Mouse (Mus musculus): ENCODE data around the gene Spred2. TPM values are rescaled to one million over a fixed set of nuclear protein-coding genes. Genes with fewer than 3 reads are reported as not detected.

Spred2 gene
- total RNA-seq, 2 experiments from 2014 or later: 88.2 to 89.4 TPM

DNA sequence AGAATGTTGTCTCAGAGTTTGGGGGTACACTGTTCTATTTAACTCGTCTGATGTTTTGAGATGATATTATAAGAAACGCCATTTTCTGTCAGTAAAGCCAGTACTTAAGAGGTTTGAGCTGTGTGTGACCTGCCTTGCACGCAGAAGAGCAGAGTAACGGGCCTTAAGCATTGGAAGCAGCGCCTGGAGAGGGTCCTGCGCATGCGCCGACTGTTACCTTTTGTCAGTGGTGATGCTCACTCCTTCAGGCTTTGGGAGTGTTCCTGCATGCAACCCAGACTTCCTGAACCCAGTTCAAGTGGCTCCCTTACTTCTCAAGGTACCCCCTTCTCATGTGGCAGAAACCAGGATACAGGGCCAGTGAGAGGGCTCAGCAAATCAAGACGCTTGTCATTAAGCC, 59.9 kb downstream of the Spred2 start:
- H3K27ac ChIP-seq: peak overlapping the region; percentile 46; the same call in 1 of the 2 replicates
- DNase-seq (ENCODE audit: low spot score in 2 of 2): no peak
- no peak overlapping the region for H3K4me3 ChIP-seq
- no peak for TF ChIP-seq CTCF (conservative IDR thresholded peaks at IDR 0.05)

DNA sequence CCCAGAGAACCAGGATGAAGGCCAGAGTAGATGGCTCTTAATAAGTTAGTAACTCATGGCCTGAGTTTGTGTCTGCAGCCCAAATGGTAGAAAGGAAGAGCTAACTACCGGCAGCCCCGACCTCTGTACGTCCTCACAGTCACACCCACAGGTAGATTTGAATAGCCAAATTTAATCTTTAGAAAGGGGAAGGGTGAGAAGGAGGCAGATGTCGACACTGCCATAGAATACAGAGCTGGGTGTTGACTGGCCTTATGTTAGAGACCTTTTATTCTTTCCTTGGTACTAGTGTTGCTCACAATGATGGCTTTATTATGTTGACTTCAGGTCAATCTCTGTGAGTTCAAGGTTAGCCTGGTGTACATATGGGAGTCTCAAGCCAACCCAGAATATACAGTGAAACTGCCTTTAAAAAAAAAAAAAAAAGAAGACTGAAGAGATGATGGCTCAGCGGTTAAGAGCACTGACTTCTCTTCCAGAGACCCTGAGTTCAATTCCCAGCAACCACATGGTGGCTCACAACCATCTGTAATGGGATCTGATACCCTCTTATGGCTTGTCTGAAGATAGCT, 61.2 kb downstream of the Spred2 start:
- Histone ChIP-seq H3K4me3 (no peak overlapping the region), H3K27ac (no peak overlapping the region)
- no peak for TF ChIP-seq CTCF (conservative IDR thresholded peaks at IDR 0.05)
- no peak for DNase-seq (ENCODE audit: low spot score in 2 of 2)

DNA sequence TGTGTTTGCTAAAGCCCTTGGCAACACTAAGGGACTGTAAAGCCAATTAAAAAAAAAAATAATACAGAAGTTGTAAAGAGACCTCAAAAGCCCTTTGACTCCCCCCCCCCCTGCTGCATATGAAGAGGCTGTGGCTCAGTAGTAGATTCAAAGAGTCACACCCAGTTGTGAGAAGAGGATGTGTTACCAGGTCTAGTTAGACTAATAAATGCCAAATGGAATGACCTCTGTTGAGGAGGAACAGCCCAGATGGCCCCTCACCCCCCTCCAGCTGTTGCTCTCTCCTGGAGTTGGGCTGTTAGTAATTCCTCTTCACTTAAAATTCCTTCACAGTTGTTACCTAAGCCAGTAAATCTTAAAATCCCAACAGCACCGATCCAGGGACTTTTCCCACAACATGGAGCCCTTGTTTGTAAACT, 62.3 kb downstream of the Spred2 start:
- no peak for TF ChIP-seq CTCF (conservative IDR thresholded peaks at IDR 0.05)
- H3K27ac ChIP-seq: peak overlapping the region; percentile 56
- H3K4me3 ChIP-seq: no peak overlapping the region; the same call in 1 of the 2 replicates
- DNase-seq (ENCODE audit: low spot score in 2 of 2): no peak

DNA sequence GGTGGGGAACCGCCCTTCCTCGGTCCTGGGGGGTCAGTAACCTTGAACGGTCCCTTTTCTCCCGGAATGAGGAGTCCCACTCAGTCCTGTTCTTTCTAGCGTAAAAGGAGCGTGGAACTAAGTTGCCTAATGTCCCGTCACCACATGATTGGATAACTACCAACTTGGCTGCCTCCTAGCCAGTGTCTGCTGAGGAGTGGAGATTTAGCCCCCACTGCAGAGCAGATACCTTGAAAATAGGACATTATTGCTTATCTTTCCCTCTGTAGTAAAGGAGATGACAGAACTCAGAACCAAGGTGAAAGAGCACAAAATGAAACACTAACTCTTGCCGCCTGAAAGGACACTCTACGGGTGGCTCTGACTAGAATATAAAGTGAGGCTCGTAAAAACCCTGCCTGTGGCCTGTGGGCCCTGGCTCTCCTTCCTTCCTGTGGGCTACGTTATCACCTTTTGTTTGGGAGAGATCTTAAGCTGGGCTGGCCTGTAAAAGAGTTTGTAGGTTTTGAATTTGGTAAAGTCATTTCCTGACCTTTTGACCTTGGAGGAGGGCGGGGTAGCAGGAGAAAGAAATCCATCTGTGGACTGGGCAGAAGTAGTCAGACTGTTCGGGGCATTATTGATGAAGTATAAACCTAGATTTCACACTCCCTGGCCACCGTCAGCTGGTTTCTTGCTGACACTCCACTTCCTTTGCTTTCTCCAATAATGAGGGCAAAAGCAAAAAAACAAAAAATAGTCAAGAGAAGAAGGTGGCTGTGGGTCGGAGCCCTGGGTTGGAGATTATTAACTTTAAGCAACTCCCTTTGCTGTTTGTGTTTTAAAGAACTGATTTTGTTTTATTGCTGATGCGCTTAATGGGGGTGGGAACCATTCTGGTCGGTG, 62.9 kb downstream of the Spred2 start:
- DNase-seq (ENCODE audit: low spot score in 2 of 2): no peak
- TF ChIP-seq CTCF (conservative IDR thresholded peaks at IDR 0.05): no peak

DNA sequence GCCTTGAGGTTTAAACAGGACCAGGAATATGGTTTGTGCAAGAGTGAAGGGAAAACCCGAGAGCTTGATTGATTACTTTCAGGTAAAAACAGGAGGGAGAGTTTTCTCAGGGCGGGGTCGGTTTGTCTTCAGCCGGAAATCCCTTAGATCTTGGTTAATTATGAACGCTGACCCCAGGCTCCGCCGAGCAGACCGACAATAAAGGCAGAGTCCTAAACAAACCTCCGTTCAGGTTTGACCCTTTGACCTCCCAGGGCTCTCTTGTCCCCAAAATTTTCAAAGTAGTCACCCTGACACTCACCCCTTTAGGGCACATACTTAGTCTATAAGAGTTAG, 63.5 kb downstream of the Spred2 start:
- no peak for TF ChIP-seq CTCF (conservative IDR thresholded peaks at IDR 0.05)
- no peak for DNase-seq (ENCODE audit: low spot score in 2 of 2)
- H3K4me3 ChIP-seq: no peak overlapping the region
- peak overlapping the region; percentile 56 for H3K27ac ChIP-seq

More for the DNA sequence above, 62.9 kb downstream of the Spred2 start:
- Histone ChIP-seq H3K4me3 (no peak overlapping the region; the same call in 1 of the 2 replicates), H3K27ac (peak overlapping the region; percentile 56)

DNA sequence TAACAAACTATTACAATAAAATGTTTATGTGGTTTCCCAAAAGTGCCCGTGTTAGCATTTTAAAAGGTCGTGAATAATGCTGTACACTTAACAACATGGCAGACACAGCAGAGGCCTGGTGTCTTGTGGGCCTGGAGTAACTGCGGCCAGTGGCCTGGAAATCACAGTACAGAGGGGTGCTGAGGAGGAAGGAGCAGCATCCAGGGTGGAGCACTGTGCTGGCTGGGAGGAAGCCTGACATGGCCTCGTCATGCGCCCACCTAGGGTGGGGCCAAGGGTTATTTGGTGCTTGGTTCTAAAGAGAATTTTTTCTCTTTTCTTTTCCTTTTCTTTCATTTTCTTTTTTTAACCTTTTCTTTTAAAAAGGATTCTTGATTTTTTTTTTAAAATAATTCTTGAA, 64.0 kb downstream of the Spred2 start:
- no peak for DNase-seq (ENCODE audit: low spot score in 2 of 2)
- TF ChIP-seq CTCF (conservative IDR thresholded peaks at IDR 0.05): no peak
- Histone ChIP-seq H3K27ac (0 out of 2 replicates have a peak overlapping the region, but pooled peaks have one; percentile 32), H3K4me3 (no peak overlapping the region)

DNA sequence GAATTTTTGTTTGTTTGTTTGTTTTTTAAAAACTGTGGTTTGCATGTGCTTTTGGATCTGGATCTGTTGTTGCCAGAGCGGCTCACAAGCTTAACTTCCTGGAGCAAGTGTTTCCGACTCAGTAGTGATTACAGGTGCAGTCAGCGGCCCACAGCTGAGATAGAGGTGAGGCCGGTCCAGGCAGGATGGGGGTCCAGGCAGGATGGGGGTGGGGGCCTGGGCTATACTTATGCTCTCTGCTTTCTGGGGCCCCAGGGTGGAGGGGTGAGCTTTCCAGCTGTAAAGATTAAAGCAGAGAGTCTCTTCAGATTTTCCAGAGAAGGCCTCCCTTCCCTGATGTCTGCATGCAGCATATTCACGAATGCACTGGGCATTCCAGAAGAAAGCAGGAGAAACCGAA, 64.5 kb downstream of the Spred2 start:
- no peak overlapping the region for H3K4me3 ChIP-seq
- H3K27ac ChIP-seq: no peak overlapping the region
- no peak for DNase-seq (ENCODE audit: low spot score in 2 of 2)
- no peak for TF ChIP-seq CTCF (conservative IDR thresholded peaks at IDR 0.05)

DNA sequence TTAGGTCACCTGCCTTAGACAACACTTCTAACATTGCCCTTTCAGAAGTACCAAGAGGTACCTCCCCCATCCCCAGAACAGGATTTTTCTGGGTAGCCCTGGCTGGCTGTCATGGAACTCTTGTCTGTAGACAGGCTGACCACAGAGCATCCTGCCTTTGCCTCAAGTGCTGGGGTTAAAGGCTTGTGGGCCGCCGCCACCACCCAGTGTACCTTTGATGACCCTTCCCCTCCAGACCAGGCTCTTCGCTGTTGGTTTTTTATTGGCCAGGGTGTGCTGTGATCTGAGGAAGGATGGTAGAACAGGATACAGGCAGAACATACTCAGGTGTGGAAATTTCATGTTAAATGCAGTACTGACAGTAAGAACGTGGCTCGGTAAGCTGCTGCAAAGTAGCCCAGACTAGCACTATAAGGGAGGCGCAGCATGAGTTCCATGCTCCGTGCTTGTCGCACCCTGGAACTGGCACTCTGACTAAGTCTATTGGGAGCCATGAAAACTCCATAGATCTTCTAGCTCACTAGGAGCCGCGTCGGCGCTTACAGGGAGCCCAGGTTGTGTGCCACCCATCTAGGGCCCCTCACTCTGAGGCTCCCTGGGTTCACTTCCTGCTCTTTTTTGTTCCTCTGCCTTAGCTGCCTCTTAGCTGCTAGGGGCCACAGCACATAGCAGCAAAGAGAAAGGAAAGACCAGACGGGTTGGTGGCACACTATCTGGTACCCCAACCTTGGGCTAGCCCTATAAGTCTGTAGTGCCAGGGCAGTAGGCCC, 65.2 kb downstream of the Spred2 start:
- Histone ChIP-seq H3K4me3 (no peak overlapping the region), H3K27ac (no peak overlapping the region)
- TF ChIP-seq CTCF (conservative IDR thresholded peaks at IDR 0.05): no peak
- no peak for DNase-seq (ENCODE audit: low spot score in 2 of 2)

DNA sequence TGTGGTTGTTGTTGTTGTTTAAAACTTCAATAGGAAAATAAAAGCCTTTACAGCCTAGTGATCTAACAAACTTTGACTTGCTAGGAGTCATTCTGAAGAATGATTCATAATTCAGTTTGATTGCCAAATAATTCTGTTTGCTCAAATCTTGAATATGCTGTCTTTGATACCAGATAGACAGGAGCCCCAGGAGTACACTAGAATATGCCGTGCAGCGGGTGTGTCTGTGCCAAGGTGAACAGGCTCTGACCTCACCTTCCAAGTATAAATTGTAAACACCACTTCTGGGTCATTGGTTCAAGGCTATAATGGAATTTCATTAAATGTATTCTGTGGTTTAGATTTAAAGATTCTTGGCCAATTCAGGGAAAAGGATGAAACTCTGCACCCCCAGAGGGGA, 66.6 kb downstream of the Spred2 start:
- Histone ChIP-seq H3K27ac (peak overlapping the region; percentile 67; the same call in 1 of the 2 replicates), H3K4me3 (no peak overlapping the region)
- DNase-seq (ENCODE audit: low spot score in 2 of 2): no peak
- TF ChIP-seq CTCF (conservative IDR thresholded peaks at IDR 0.05): no peak

DNA sequence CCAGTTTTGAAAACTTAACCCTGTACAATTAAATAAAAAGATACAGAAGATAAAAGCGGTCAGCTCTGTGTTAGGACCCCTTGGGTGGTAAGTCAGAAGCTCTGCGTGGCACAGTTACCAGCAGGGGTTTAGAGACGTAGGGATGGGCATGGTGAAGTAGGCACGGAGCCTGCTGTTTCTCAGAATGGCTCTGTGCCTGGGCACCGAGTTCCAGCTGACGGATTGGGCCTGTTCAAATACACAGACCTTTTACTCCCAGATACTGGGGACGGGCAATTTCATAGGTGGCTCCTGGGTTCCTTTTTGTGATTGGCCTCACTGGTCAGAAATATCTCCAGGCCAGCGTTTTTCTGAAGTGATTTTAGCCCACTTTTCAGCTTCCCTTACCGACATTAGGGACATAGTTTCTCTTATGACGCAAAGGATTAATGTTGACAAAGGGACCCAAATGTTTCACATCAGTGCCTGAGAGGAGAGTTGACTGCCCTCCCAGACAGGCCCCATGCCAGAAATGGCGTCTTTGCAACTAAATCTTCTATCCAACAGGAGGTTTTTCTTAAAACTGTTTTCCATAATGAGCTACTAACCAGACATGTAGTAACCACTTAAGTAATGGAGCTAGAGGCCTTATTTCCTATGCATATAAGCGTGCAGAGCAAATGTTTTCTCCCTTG, 67.3 kb downstream of the Spred2 start:
- H3K4me3 ChIP-seq: no peak overlapping the region
- no peak for DNase-seq (ENCODE audit: low spot score in 2 of 2)
- H3K27ac ChIP-seq: peak overlapping the region; percentile 67
- no peak for TF ChIP-seq CTCF (conservative IDR thresholded peaks at IDR 0.05)

DNA sequence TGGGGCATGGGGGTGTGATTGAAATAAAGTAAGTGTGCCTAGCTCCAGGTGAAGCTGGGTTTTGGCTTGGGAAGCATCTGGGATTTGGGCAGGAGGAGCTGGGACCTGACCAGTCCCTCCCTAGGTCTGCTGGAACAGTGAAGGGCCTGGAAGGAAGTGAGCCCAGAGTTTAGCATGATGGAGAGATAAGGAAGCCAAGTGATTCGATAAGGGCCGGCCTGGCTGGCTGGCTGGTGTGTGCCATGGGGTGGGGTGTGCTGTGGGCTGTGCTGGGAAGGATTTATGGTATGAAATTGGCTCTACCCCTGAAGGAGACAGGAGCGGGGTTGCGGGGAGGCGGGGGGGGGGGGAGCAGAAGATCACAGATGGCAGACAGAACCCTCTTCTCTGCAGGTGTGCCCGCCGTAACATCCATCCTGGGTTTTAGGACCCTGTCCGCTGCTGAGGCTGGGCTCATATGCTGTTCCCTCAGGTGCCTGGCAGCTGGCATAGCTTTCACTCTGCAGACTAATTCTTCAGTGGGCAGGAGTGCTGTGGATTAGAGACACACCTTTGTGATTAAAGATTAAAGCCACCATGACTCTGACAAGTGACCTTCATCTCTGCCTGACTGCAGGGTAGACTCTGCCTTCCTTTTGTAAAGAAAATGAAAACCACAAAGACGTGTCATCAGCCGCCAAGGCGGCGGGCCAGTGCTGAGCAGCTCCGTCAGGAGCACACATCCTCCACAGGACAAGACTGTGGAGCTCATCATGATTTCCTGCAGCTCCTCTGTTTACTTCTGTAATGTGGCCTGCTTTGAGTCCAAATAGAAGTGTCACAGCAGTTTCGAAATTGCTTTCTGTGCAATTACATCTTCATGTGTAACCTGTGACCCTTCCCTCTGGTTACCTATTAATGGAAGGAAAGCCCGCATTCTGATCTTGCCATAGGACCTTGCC, 68.4 kb downstream of the Spred2 start:
- no peak overlapping the region for H3K27ac ChIP-seq
- no peak for TF ChIP-seq CTCF (conservative IDR thresholded peaks at IDR 0.05)
- no peak overlapping the region for H3K4me3 ChIP-seq
- DNase-seq (ENCODE audit: low spot score in 2 of 2): no peak

DNA sequence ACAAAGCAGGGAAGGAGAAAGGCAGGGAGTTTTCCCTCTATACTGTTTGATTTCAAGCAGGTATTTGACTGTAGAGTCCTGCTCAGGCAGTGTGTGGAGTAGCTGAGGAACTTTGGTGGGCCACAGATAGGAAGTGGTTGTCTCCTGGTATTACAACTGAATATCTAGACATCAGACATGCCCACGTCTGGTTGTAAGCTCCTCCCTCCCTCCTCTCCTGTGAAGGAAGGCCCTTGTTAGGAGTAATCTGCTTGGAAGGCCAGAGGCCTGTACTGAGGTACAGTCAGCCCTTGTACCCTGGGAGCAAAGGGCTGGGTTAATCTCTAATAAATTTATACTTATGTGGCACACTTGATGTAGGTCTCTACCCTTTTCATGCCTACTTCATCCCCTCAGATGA, 69.6 kb downstream of the Spred2 start:
- no peak for DNase-seq (ENCODE audit: low spot score in 2 of 2)
- H3K27ac ChIP-seq: no peak overlapping the region
- TF ChIP-seq CTCF (conservative IDR thresholded peaks at IDR 0.05): no peak; the same call in 1 of the 2 replicates
- H3K4me3 ChIP-seq: no peak overlapping the region
